Mouse (Mus musculus): ENCODE measurements around the gene Lsr. TPM values are rescaled to one million over a fixed set of nuclear protein-coding genes. Genes with fewer than 3 reads are reported as not detected.
"Not testable (repeated sequence)": the region's sequence is repeated elsewhere in the genome, so short reads cannot be mapped to it uniquely, and the experiment has no call there.

The Lsr gene
- polyA plus RNA-seq, 1 experiment = 19.8 TPM

- TF ChIP-seq POLR2A (IDR thresholded peaks at IDR 0.05; ENCODE audit: borderline replicate concordance, extremely low read depth, insufficient read depth, insufficient read length, poor library complexity, severe bottlenecking) (no peak), CTCF (IDR thresholded peaks at IDR 0.05; ENCODE audit: borderline replicate concordance, extremely low read depth, insufficient read depth, insufficient read length) (no peak)
- DNase-seq (ENCODE audit: low read depth) = no peak
Measured at GRCm38 (mm10) chr7:30952441-30953265, 20.6 kb downstream of the Lsr start.

- not testable (repeated sequence) for DNase-seq (ENCODE audit: low read depth)
Measured at GRCm38 (mm10) chr7:30949902-30950301, 23.4 kb downstream of the Lsr start.

- no peak for TF ChIP-seq POLR2A (IDR thresholded peaks at IDR 0.05; ENCODE audit: borderline replicate concordance, extremely low read depth, insufficient read depth, insufficient read length, poor library complexity, severe bottlenecking)
- no peak for TF ChIP-seq CTCF (IDR thresholded peaks at IDR 0.05; ENCODE audit: borderline replicate concordance, extremely low read depth, insufficient read depth, insufficient read length)
- DNase-seq (ENCODE audit: low read depth) = no peak
Measured at GRCm38 (mm10) chr7:30945876-30946275, 27.4 kb downstream of the Lsr start.

GRCm38 (mm10) chr7:30945466-30945865 is 27.8 kb downstream of the Lsr start:
- DNase-seq (ENCODE audit: low read depth) = not testable (repeated sequence)

- DNase-seq (ENCODE audit: low read depth) = not testable (repeated sequence)
Measured at GRCm38 (mm10) chr7:30944706-30945105, 28.6 kb downstream of the Lsr start.

GRCm38 (mm10) chr7:30943909-30944635 is 29.2 kb downstream of the Lsr start, which contains the start of gene Hamp:
Gene Hamp, minus strand, starts transcription at chr7:30944032.
- TF ChIP-seq POLR2A (IDR thresholded peaks at IDR 0.05; ENCODE audit: borderline replicate concordance, extremely low read depth, insufficient read depth, insufficient read length, poor library complexity, severe bottlenecking) = no peak
- no peak for TF ChIP-seq CTCF (IDR thresholded peaks at IDR 0.05; ENCODE audit: borderline replicate concordance, extremely low read depth, insufficient read depth, insufficient read length)
- no peak for DNase-seq (ENCODE audit: low read depth)

DNA sequence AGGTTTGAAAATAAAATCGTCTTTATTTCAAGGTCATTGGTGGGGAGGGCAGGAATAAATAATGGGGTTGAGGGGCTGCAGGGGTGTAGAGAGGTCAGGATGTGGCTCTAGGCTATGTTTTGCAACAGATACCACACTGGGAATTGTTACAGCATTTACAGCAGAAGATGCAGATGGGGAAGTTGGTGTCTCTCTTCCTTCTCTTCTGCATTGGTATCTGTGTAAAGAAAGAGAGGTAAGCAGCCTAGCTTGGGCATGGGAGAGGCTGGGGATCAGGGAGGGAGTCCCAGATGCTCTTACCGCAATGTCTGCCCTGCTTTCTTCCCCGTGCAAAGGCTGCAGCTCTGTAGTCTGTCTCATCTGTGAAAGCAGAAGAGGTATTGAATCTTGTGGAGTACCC is 30.9 kb downstream of the Lsr start:
- not testable (repeated sequence) for DNase-seq (ENCODE audit: low read depth)

DNA sequence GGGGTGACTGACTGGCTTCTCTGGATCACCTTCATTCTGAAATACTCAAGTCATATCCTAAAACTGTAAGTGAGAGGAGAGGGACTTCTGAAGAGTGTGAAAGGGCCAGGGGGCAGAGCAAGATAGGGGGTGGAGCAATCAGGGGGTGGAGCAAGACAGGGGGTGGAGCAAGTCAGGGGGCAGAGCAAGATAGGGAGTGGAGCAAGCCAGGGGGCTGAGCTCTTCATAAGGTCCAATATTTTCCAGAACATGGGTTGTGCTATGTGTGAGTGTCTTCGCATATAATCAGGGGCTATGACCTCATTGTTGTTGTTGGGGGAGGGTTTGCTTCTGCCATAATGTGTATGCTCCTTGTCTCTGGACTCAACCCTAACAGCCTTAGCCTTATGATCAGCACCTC is 33.2 kb downstream of the Lsr start:
- not testable (repeated sequence) for DNase-seq (ENCODE audit: low read depth)

DNA sequence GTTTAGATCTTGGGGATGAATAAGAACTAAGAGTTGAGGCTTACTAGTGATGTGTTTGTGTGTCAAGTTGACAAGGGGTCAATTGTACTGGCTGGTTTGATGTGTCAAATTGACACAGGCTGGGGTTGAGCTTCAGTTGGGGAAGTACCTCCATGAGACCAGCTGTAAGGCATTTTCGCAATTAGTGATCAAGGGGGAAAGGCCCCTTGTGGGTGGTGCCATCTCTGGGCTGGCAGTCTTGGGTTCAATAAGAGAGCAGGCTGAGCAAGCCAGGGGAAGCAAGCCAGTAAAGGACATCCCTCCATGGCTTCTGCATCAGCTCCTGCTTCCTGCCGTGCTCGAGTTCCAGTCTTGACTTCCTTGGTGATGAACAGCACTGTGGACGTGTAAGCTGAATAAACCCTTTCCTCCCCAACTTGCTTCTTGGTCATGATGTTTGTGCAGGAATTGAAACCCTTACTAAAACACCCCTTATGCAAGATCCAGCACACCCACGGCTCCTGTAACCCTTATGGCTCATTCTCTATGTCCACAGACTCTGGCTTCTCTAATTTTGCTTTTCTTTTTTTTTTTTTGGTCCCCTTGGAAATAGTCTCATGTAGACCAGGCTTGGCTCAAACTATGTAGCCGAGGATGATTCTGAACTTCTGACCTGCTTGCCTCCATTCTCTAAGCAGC is 37.7 kb downstream of the Lsr start:
- not testable (repeated sequence) for DNase-seq (ENCODE audit: low read depth)

DNA sequence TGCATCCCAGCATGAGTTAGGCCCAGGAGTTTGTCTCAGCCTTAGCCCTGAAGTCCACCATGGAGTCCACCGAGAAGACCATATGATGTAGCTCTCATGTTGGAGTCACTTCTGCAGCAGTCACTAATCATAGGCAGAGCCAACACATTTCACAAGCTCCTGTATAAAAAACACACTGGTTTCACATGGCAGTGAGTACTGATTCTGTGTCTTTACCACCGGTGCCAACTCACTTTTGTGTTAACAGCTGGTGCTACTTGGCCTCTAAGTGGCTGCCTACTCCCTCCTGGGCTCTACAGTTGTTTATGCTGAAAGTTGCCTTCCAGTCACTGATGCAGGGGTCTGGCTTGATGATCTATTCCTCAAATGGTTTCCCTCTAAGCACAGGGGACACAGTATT is 48.7 kb downstream of the Lsr start, which contains the start of gene Hamp2:
Gene Hamp2, minus strand, starts transcription at position 101 of the 400 bp plus-strand sequence.
- not testable (repeated sequence) for DNase-seq (ENCODE audit: low read depth)

GRCm38 (mm10) chr7:30924071-30924470 is 49.2 kb downstream of the Lsr start:
- no peak for DNase-seq (ENCODE audit: low read depth)
- no peak for TF ChIP-seq CTCF (IDR thresholded peaks at IDR 0.05; ENCODE audit: borderline replicate concordance, extremely low read depth, insufficient read depth, insufficient read length)
- TF ChIP-seq POLR2A (IDR thresholded peaks at IDR 0.05; ENCODE audit: borderline replicate concordance, extremely low read depth, insufficient read depth, insufficient read length, poor library complexity, severe bottlenecking) = no peak

DNA sequence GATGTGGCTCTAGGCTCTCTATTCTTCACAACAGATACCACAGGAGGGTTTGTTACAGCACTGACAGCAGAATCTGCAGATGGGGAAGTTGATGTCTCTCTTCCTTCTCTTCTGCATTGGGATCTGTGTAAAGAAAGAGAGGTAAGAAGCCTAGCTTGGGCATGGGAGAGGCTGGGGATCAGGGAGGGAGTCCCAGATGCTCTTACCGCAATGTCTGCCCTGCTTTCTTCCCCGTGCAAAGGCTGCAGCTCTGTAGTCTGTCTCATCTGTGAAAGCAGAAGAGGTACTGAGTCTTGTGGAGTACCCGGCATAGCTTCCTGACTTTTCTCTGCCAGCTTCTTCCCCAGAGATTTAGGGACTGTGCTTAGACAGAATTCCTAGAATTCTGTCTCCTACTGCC is 50.8 kb downstream of the Lsr start:
- DNase-seq (ENCODE audit: low read depth) = not testable (repeated sequence)

DNA sequence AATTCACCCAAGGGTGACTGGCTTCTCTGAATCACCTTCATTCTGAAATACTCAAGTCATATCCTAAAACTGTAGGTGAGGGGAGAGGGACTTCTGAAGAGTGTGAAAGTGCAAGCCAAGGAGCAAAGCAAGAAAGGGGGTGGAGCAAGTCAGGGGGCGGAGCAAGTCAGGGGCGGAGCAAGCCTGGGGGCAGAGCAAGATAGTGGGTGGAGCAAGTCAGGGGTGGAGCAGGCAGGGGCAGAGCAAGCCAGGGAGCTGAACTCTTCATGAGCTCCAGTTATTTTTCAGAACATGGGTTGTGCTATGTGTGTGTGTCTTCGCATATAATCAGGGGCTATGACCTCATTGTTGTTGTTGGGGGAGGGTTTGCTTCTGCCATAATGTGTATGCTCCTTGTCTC is 53.0 kb downstream of the Lsr start:
- no peak for DNase-seq (ENCODE audit: low read depth)

More for the DNA sequence above, 53.0 kb downstream of the Lsr start:
- TF ChIP-seq POLR2A (IDR thresholded peaks at IDR 0.05; ENCODE audit: borderline replicate concordance, extremely low read depth, insufficient read depth, insufficient read length, poor library complexity, severe bottlenecking) (no peak), CTCF (IDR thresholded peaks at IDR 0.05; ENCODE audit: borderline replicate concordance, extremely low read depth, insufficient read depth, insufficient read length) (no peak)
